Mouse (Mus musculus) thymus, postnatal 0 days (tissue): Measurements from ENCODE around the gene Pds5a. TPM values are rescaled to one million over a fixed set of nuclear protein-coding genes. Genes with fewer than 3 reads are reported as not detected.

Source experiments
- DNase-seq: peaks from one replicate; pipeline ENCODE4 v3.0.0-alpha.2; 2015; ENCODE audit warnings: low spot score
- polyA plus RNA-seq: library from polyadenylated mRNA; unstranded; fragments of >200 nt; fragmentation: Nextera tagmentation; extraction: Ambion mirVana; gene quantifications from 2 replicates; pipeline ENCODE4 v1.2.1, GENCODE M21; 2015

Pds5a gene
- polyA plus RNA-seq, 1 experiment from 2014 or later, result 66.5 TPM

DNA sequence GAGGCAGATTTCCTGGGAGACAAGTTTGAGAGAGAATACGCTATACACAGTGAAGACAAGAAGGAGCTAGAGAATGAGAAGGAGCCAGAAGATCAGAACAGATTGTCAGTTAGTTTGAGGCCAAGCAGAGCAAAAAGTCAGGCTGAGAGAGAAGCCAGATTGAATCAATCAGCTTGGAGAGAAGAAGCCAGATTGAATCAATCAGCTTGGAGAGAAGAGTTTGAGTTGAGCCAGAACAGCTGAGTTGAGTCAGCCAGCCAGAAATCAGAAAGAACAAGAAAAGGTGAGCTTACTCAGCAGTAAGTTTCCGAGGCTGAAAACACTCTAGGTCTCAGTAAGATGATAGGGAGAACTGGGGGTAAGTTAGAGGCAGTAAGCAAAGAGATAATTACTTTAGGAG, 123.2 kb downstream of the Pds5a start:
- no peak for DNase-seq

DNA sequence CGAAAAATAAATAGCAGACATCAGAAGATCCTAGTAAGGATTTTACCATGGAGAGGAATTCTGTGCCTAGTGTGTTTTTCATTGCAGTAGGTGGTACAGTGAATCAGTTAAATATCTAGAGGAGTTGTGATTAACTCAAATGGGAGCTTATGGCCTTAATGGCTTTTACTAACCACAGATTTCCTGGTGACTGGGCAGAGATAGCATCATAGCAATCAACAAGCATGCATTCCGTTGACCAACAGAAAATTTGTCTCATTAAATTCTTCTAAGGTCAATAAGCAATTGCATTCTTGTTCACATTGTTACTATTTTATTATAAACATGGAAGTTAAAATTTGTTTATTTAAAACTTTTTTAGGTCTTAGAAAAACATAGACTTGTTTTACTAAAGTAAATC, 132.6 kb downstream of the Pds5a start:
- DNase-seq, result no peak

DNA sequence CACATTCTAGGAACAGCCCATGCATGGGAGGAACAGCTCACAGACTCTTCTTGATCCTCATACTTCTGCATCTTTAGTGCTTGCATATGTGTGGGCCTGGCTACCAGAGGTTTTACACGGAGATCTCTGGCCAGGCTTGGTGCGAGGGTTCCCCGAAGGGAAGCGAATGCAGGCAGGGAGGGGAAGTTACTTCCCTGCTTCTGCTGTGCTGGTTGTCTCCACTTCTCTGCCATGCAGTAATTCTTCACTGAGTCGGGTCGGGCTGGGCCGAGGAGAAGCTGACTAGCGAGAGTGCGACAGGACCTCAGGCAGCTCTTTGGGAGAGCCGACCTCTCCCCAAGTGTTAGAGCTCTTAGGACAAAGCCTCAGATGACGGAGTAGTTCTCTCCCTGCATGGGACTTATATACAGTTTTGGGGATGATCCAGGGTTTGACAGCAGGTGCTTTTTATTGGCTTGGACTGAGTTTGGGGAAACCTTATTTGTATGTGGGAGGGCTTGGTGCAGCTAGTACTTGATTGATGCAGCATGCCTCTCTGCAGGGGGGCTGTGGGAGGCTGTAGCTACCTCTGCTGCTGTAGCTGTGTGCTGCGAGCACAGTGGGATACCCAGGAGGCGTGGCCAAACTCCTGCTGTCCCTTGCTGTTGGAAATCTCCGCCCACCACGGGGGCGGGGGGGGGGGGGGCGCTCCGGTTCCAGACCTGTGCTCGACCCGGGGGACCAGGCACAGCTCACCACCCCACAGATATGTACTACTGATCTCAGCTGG, 136.8 kb downstream of the Pds5a start:
- DNase-seq, result no peak

DNA sequence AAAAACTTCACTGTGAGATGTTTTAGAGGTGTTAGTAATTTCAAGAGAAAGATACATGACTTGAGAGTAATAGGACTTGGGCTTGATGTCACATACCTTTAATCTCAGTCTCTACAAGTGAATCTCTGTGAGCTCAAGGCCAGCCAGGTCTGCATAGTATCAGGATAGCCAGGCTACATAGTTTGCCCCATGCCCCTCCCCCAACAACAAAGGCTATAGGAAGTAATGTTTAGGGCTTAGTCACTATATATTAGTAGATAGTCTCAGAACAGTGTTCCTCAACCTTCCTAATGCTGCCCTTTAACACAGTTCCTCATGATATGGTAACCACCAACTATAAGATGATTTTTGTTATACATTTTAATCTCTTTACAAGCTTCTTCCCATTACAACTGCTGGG, 141.0 kb downstream of the Pds5a start:
- no peak for DNase-seq

Other genes with a start within 250 kb of the Pds5a start
- 0.72 and 1.3 TPM in 2 replicates for gene Gm43552, start 205.4 kb downstream of the Pds5a start, polyA plus RNA-seq
- gene Smim14, start 161.1 kb downstream of the Pds5a start, polyA plus RNA-seq, result 218 and 226 TPM in 2 replicates
- 157 and 164 TPM in 2 replicates for gene Ube2k, start 161.0 kb downstream of the Pds5a start, polyA plus RNA-seq
- gene N4bp2, start 65.2 kb upstream of the Pds5a start, polyA plus RNA-seq, result 23.6 and 26.9 TPM in 2 replicates
- gene Rhoh, start 162.9 kb upstream of the Pds5a start, polyA plus RNA-seq, result 174 and 206 TPM in 2 replicates
- 244 and 286 TPM in 2 replicates for gene Chrna9, start 236.6 kb upstream of the Pds5a start, polyA plus RNA-seq